Mouse (Mus musculus) G1E (cell line): ENCODE results near the gene Agfg2.

Source experiments
- CTCF ChIP-seq: IDR thresholded peaks from 2 replicates; pipeline ENCODE4 v1.5.1; 2012; ENCODE audit warnings: low read depth, low read length, inconsistent platforms, mixed read lengths
- GATA1 ChIP-seq: IDR thresholded peaks from 2 replicates; pipeline ENCODE4 v1.6.1; 2012; ENCODE audit warnings: borderline replicate concordance, low read length, inconsistent platforms, mixed read lengths
- TAL1 ChIP-seq: conservative IDR thresholded peaks from 2 replicates; pipeline ENCODE4 v1.6.1; 2012; ENCODE audit warnings: low read depth, low read length, inconsistent platforms, mixed read lengths

DNA sequence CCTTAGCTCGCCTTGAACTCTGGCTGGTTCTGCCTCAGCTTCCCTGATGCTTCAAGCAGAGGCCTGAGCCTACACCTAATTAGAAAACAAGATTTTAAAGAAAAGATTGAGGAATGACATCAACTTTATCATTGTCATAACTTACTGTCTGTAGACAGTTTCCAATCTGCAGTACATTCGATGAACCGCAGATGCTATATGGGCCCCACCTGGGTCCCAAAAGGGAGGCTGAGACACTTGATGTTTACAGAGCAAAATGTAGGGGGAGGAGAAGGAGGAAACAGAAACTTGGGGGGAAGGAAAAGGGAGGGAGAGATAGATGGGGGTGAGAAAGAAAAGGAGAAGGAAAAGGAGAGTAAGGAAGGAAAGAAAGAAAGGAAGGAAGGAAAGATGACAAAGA lies 5.4 kb upstream of the Agfg2 start:
- TF ChIP-seq CTCF: no peak
- TF ChIP-seq TAL1: no peak
- no peak for TF ChIP-seq GATA1
